Mouse (Mus musculus) Muller cell, postnatal 12 days (primary cell): ENCODE data around the gene Apol8.

Source experiments
- DNase-seq: peaks from one replicate; pipeline ENCODE4 v3.0.0-alpha.2; 2015; ENCODE audit errors: inconsistent ontology term

Apol8 gene

GRCm38 (mm10) chr15:77785807-77786206 lies 29.0 kb upstream of the Apol8 start:
- no peak for DNase-seq

GRCm38 (mm10) chr15:77784039-77784824 lies 27.4 kb upstream of the Apol8 start:
- DNase-seq: no peak

- DNase-seq: no peak
Measured at GRCm38 (mm10) chr15:77782449-77783014, 25.7 kb upstream of the Apol8 start.

GRCm38 (mm10) chr15:77775186-77775963 lies 18.6 kb upstream of the Apol8 start:
- DNase-seq: peak; percentile 69

GRCm38 (mm10) chr15:77774303-77774702 lies 17.5 kb upstream of the Apol8 start:
- DNase-seq: no peak

- DNase-seq: no peak
Measured at GRCm38 (mm10) chr15:77773099-77773915, 16.5 kb upstream of the Apol8 start.

- DNase-seq: no peak
Measured at GRCm38 (mm10) chr15:77770942-77771341, 14.1 kb upstream of the Apol8 start.

- no peak for DNase-seq
Measured at GRCm38 (mm10) chr15:77770341-77770740, 13.5 kb upstream of the Apol8 start.

- DNase-seq: no peak
Measured at GRCm38 (mm10) chr15:77766981-77767380, 10.2 kb upstream of the Apol8 start.

GRCm38 (mm10) chr15:77765484-77766093 lies 8.8 kb upstream of the Apol8 start:
- DNase-seq: no peak

GRCm38 (mm10) chr15:77764391-77765006 lies 7.7 kb upstream of the Apol8 start:
- DNase-seq: no peak

GRCm38 (mm10) chr15:77763702-77764101 lies 6.9 kb upstream of the Apol8 start:
- DNase-seq: no peak

- no peak for DNase-seq
Measured at GRCm38 (mm10) chr15:77763050-77763449, 6.2 kb upstream of the Apol8 start.

- peak; percentile 42 for DNase-seq
Measured at GRCm38 (mm10) chr15:77761561-77762380, 5.0 kb upstream of the Apol8 start.

GRCm38 (mm10) chr15:77761083-77761482 lies 4.3 kb upstream of the Apol8 start:
- DNase-seq: no peak

- no peak for DNase-seq
Measured at GRCm38 (mm10) chr15:77760037-77760436, 3.2 kb upstream of the Apol8 start.

GRCm38 (mm10) chr15:77757586-77758226 lies 903 bp upstream of the Apol8 start:
- DNase-seq: no peak

- DNase-seq: no peak
Measured at GRCm38 (mm10) chr15:77756081-77756480, 722 bp downstream of the Apol8 start.

- no peak for DNase-seq
Measured at GRCm38 (mm10) chr15:77755132-77755531, 1.7 kb downstream of the Apol8 start.

GRCm38 (mm10) chr15:77752443-77752842 lies 4.4 kb downstream of the Apol8 start:
- DNase-seq: no peak
